Mouse (Mus musculus) spleen, adult 18-20 months (tissue): Measurements from ENCODE around the gene Cds2.
"Not testable (repeated sequence)": the region's sequence is repeated elsewhere in the genome, so short reads cannot be mapped to it uniquely, and the experiment has no call there.

Source experiments
- DNase-seq, 2 experiments: peaks; one replicate each; pipeline ENCODE4 v3.0.0; 2022; ENCODE audit warnings: mixed read lengths in 2 of 2

Cds2 gene

DNA sequence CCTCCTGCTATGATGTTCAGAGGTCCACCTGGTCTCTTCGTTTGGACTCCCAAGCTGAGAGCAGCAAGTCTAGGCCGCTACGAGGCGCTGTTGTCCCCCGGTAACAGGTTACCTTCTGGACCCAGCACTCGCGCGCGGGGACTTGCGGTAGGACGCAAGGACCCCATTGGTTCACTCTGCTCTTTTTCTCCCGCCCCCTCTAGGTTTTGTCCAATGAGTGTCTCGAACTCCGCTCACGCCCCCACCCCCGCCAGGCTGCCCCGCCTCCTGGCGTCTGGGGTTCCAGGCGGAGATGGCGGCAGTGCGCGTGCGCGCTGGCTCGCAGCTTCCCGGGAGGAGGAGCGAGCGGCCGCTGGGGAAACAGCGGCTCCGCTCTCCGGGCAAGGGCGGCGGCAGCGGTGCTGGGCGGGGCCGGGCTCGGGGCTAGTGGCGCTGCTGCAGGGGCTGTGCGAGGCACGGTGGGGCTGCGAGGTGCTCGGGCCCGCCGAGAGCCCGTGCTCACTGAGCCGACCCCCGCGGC is at the start of gene Cds2:
Cds2 (plus strand) TSS at position 270 of the 520 bp plus-strand sequence.
- DNase-seq, result peak; percentile 99

DNA sequence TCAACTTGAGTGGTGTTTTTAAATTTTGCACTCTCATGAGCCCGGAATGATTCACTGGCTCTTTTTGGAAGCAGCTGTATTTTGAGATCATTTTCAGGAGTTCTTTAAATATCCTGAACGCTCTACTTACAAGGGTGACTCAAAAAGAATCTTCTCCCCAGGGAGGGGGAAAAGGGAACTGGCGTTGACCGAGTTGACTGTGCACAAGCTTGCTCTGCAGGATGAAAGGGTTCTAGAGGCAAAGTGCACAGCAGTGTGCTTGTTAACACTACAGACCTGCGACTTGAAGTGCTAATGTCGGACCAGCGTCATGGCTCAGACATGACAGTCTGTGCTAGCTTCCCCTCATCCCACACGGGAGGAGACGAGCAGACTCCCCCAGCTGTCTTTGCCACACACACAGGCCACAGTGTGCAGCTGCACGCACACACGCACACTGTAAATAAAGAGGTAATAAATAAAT is 41.3 kb upstream of the Cds2 start:
- no peak for DNase-seq

DNA sequence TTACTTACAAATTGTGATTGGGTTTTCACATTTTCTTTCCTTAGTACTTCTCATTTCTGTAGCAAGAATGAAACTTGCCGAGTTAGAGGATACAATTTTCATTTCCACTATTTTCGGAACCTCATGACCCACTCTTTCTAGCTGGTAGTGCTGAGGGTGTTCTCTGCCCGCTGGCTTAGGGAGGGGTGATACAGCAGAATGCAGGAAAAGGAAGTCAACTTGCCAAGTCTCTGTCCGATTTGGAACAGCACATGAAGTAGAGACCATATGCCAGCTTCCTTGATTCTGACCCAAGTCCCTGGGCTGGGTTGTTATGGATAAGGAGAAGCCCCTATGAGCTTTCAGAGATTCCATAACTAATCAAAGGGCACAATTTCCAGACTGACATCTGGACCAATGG is 38.6 kb upstream of the Cds2 start:
- no peak for DNase-seq

DNA sequence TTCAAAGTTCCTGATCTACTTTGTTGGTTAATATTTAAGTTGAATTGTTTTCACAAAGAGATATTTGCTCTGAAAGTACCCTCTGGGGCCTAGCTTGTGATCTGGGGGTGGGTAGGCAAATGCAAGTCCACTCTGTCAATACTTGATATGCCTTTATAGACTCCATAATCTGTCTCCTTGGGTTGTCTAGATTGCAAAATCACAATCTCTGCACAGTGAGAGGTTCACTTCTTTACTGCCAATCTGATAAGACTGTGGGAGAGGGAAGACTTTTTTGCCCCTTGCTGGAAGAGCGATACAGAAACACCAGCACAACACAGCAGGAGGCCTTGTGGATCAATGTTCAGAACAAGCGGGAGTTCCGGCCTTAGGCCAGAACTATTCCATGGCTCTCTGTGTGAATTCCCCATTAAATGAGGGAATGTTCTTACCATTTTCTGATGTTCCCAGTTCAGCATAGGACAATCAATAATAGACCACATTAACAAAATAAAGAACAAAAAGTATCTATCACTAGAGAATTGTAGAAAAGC is 30.5 kb upstream of the Cds2 start:
- no peak for DNase-seq

DNA sequence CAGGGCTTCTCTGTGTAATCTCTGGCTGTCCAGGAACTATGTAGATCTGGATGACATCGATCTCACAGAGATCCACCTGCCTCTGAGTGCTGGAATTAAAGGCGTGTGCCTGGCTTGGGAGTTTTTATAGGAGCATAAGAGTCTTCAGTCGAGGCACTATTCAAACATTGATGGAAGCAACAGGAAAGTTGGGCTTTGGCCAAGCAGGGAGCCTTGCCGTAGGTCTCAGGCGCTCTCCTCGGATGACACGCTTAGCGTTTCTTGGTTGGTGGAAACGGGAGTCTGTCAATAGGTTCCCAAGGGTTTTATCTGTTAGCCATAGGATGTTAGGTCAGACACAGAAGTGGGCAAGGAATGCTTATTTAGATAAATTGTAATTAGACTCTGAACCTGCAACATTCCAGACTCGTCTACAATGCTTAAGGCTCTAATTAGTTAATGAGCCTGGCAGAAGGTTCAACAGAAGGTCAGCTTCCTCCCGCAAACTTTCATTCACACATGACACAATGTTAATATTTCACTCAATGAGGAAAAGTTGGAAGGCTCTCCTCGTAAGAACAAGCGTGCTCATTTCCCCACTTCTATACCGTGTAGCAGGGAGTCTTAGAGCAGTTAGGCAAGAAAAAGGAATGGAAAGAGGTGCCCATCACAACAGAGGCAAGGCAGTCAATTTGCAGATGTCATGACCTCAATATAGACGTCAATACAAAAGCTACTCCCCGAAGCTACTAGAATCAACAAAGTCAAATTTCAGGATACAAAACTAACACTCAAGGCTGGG is 28.8 kb upstream of the Cds2 start:
- DNase-seq, result no peak

DNA sequence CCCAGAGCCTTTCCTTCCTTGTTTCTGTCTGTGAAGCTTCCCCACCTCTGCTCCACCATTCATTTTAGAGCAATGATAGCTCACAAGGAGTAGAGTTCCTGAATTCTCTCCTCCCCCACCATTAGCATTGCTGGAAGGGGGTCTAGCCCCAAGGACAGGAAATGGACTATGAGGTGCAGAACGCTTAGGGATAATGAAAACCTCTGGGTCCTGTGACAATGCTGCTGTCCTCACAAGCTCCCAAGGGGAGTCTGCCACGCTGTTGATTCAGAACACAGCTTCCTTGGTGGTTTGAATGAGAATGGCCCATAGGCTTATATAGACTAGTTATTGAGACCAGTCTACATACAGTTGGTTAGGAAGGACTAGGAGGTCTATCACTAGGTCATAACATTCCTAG is 27.7 kb upstream of the Cds2 start:
- DNase-seq, result no peak

DNA sequence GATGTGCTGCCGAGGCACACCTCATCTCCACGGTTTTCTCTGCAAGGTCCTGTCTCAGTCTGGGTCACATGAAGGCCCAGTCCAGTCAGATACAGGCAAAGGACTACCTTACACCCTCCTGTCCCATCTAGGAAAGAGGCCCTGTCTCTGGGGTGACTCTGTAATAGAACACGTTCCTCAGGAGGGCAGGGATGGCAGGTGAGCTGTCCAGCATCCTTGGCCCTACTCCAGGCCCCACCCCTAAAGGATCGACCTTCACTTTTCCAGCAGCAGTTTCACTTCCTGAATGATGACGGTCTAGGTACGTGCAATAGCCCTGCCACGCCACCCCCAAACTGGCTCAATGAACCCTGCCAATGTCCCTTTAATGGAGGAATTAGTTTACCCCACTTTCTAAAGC is 27.0 kb upstream of the Cds2 start:
- no peak for DNase-seq

DNA sequence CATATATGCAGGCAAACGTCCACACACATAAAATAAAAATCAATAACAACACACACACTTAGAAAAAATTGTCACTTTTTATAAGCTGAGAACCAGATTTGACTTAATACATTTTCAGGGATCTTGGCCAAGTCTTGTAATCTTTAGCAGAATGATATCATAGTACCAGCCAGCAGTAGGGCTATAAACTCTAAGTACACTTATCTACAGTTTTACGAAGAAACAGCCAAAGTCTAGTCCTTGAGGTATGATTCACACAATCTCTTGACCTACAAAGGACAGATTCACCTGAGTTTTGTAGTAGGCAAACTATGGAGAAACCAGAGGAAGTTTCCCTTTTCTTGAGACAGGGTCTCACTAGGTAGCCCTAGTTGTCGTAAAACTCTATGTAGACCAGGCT is 23.5 kb upstream of the Cds2 start:
- not testable (repeated sequence) for DNase-seq

DNA sequence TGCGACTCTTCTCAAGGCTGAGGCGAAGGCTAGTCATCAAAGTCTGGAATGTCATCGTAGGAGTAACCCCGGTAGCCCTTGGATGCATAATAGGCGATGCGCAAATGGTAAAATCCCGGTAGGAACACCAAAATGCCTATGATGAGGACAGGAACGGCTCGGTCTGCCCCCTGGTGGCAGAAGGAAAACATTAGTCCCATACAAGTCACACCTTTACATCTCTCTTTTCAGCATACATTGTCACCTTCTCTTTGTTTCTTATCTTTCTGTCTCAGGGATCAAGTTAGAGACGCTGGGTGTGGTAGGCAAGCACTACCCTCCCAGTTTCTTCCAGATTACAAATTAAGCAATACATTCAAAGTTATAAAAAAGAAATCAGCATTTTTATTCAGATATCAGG is 22.5 kb upstream of the Cds2 start:
- peak in 1 of 2 experiments; percentile 53 for DNase-seq

DNA sequence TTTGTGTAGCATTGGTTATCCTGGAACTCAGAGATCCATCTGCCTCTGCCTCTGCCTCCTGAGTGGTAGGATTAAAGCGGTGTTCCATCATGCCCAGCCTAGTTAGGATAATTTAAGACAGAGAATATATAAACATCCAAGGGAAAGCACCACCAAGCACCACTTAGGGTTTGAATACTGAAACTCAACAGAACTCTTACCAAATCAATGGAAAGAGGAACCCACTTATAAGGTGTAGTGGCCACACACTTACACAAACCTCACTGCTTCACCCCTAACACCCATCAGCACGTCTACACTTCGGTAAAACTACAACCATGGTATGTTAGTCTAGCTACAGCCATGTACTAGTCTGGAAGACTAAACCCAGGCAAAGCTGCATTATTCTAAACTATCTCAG is 19.6 kb upstream of the Cds2 start:
- no peak for DNase-seq

DNA sequence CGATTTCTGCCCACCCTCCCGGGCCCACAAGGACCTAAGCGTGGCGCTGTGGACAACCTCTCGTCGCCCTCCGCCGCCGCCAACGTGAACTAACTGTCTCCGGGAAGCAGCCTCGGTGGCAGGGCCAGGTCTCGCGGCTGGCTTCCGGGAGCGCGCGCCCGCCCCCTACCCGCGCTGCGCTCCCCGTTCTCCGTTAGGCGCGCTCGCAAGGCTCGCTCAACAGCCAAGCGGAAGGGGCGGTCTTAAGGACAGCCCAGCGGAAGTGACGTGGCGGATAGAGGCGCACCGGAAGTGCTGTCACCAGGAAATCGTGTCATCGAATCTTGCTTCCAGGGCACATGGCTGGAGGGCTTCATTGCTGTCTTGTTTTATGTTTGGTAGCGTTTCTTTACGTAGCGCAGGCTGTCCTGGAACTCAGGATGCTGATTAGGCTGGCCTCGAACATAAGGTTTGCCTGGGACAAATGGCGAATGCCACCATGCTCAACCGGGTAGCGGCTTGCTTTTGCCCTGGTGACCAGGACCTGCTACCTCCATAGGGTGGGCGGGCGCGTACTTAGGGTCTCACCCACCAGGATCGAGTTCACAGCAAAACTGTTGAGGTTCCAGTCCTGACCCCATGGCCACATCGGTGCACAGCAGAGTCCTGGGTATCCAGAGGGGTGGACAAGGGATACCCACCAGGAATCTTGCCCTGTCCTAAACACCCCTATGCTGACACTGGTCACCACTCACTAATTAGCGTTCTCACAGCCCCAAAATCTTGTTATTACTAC is 15.2 kb upstream of the Cds2 start, which contains the start of gene Tmem230:
Tmem230 (minus strand) TSS at position 269 of the 775 bp plus-strand sequence.
- DNase-seq, result peak; percentile 86 to 88

DNA sequence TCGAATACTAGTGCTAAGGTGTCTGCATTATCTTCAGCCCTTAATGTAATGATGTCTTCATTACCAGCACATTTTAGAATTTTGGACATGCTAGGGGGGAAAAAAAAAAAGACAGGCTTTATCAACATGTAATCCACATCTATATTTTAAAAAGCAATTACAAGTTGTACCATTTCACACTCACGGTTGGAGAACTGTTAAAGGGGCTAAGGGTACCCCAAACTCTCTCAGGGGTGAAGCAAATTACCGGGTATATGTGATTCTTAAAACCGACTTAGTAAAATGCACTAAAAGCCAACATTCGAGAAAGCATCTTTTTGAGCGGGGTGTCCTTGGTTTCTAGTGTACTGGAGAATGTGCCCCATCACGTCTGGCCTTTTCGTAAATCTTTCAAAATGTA is 11.0 kb upstream of the Cds2 start:
- DNase-seq, result no peak

DNA sequence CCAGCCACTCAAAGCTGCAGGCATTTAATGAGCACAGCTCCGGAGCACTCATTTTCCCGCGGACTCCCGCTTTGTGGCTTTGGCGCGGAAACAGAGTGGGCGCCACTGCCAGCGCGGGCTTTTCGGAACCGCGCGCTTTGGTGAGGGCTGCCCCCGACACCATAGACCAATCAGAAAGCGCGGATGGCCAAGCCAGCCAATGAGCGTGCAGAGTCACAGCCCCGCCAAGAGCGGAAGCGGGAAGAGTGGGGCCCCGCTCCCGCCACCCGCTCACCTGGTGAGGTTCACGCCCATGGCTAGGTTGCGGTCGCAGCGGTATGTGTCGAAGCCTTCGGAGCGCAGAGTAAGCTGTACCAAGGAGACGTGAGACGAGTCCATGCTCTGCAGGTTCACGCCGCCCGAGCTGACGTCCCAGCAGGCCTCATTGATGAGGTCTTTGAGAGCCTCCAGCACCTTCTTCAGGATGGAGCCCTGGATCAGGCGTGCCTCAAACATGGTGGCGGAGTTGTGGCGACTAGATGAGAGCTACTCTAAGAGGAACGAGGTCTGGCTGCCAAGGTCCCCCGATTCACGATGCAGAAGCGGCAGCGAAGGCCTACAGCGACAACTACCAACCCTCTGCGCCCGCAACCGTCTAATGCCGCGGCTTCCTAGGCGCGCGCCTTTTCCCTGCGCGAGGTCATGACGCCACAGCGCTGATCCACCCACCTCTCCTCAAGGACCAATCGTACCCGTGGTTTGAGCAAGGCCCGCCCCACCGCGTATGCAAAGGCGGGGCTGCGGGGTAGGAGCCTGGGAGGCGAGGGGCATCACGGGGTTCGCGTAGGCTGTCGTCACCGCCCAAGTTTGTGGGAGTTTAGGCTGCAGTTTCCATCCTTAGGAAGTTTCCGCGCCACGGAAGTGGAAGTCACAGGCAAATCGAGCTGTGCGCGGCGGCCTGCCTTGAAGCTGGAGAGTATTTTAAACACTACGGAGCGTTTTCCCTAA is 10.1 kb upstream of the Cds2 start, which contains the start of gene Pcna:
Pcna (minus strand) TSS at position 773 of the 987 bp plus-strand sequence.
- peak; percentile 94 to 95 for DNase-seq

DNA sequence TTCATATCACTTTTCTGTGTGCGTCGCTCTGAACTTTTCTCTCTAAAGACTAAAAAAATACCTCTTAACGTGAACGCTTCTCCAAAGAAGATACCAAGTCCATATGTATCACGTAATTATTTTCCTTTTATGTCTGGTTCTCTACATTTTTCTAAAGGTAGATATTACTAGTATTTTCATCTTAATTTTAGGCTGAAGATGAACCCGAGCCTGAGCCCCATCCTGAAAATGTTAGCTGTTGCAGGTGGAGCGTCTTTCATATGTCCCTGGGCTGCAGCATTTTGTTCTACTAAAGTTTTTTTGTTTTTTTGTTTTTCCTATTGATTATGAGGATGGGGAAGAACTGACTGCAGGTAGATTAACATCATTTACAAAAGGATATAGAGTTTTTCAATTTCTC is 9.3 kb upstream of the Cds2 start:
- DNase-seq, result no peak

DNA sequence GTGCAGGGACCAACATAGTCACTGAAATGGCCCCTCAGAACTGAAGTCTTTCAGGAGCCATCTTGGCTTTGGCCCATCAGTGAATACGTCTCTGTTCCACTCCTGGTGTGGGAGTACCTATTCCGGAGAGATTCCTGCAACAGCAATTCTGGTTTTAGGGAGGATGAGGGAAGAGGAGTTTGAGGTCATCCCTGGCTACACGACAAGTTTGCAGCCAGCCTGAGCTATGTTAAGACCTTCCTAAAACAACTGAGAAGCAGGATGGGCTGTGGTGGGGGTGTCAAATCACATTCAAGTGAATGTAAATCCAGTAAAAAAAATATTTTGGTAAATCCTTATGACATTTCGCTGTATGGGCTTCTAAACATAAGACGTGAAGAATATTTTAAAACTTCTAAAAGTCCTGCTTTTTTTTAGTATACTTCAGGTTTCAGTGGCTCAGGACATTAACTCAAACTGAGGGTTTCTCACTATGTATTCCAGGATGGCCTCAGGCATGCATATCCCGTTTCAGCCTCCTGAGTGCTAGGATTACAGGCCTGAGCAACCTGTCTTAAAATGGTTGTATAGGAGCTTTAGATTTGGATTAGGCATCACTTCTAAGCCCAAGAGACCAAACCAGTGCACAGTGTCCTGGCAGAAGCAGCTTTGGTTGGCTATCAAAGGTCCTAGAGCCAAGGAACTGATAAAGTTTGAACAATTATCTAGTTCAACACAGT is 5.4 kb upstream of the Cds2 start:
- no peak for DNase-seq

DNA sequence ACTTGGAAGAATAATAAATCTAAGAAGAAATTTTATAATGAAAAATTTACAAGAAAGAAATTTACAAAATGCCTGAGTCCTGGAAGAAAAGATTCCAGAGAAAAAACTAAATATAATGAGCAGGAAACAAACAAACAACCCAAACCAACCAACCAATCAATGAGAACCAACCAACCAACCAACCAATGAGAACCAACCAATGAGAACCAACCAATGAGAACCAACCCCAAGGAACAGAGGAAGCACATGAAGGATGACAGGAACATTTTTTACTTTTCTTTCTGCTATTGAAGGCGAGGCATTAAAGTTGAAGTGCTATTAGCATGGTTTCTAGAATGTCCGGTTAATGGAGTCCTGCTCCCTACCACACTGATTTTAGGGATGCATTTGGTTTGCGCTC is 2.3 kb upstream of the Cds2 start:
- DNase-seq, result no peak

DNA sequence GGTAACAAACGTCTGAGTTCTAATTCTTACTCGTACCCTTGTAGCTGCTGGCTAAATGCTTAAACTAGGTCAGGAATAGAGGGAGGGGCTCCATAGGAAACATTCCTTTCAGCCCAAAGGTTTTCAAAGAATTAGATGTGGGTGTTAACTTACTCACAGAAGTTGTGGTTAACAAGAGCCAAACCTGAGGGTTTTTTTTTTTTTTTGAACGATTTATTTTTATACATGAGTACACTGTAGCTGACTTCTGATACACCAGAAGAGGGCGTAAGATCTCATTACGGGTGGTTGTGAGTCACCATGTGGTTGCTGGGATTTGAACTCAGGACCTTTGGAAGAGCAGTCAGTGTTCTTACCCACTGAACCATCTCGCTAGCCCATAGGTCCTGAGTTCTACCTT is 773 bp upstream of the Cds2 start:
- no peak for DNase-seq

DNA sequence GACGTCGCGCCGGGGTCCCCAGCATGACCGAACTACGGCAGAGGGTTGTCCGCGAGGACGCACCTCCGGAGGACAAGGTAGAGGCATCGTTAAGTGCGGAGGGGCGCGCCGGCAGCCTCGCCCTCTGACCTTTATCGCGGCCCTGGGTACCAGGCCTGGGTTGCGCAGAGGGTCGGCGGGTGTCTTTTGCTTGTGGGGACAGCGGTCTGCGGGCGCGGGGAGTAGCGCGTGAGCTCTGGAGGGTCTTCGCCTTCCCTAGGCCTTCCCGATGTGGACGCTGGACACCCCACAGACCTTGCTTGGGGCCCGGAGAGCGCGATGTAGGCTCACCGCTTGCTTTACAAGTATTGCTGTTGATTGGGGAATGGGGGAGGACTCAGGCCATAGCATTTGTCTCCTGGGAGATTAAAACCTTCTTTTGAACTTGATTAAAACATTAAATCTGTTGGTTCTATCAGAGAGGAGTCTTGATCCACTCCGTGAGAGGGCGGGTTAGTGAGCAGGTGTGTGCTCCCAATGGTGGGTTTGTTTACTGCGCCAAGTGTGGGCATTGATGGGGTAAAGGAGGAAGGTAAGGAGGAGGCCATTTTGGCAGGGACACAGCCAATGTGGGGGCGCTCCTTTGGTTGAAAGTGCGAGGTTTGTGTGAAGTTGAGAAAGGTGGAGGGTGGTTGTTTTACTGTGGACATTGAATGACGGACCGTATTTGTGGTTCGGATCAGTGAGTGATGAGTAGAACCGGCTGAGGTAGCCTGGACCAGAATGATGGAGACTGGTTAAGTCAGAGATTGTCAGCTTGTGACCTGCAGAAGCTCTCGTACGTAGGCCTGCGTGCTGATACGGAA is 695 bp downstream of the Cds2 start:
- DNase-seq, result peak; percentile 23 to 51

DNA sequence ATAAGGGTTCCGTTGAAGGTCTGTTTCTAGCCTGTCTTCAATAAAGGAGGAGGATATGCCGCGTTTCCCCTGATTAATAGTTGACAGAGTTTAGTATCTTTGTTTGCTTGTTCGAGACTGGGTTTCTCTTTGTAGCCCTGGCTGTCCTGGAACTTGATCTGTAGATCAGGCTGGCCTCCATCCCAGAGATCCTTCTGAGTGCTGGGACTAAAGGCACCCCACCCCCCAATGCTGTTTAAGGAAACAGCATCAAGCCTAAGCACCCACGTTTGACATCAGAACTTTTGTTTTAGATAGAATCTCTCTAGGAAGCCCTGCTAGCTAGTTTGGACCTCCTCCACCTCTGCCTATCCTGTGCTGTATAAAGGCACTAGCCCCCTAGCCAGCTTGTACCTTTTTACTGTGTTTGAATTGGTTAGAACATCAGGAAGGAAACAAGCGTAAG is 1.3 kb downstream of the Cds2 start:
- DNase-seq, result no peak

DNA sequence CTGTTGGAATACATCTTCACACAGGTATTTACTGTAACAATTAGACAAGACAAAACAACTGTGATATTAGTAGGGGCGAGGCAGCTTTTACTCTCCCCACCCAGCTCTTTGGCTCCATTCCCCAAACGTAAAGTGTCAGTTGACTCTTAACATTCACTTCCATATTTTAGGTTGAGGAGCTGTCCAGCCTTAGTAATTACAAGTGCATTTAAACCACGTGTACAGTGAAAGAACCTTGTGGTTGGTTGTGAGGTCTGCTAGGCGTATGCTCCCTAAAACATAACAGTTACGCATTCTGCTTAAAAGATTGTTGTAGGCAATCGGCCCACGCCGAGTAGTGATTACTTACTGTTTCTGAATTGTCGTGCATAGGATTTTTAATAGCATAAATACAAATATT is 2.2 kb downstream of the Cds2 start:
- DNase-seq, result no peak
